Mouse (Mus musculus) olfactory bulb, adult 2 months (tissue): ENCODE measurements around the gene Gcnt3.

ENCODE experiments used
- CTCF ChIP-seq: fragments of 200-500 bp; IDR thresholded peaks from 2 replicates; pipeline ENCODE4 v1.5.1; 2012; ENCODE audit warnings: low read depth, mild to moderate bottlenecking, low read length, moderate library complexity; ENCODE audit not compliant: insufficient read depth
- POLR2A ChIP-seq: fragments of 200-500 bp; IDR thresholded peaks from 2 replicates; pipeline ENCODE4 v1.6.1; 2012; ENCODE audit warnings: mild to moderate bottlenecking, low read depth, low read length, moderate library complexity; ENCODE audit not compliant: insufficient read depth

GRCm38 (mm10) chr9:70025365-70026012 is 12.4 kb downstream of the Gcnt3 start:
- TF ChIP-seq POLR2A (no peak), CTCF (no peak)
